Mouse (Mus musculus) cortical plate, adult 2 months (tissue): ENCODE measurements around the gene 3110001I22Rik. TPM values are rescaled to one million over a fixed set of nuclear protein-coding genes. Genes with fewer than 3 reads are reported as not detected.

Source experiments
- H3K27ac ChIP-seq: fragments of 200-500 bp; 2 replicates; pipeline ENCODE4 v1.5.1; 2012; ENCODE audit warnings: low read length, control low read depth, inconsistent platforms; ENCODE audit not compliant: insufficient read depth
- H3K4me1 ChIP-seq: fragments of 200-500 bp; 2 replicates; pipeline ENCODE4 v1.6.1; 2011; ENCODE audit warnings: low read length; ENCODE audit not compliant: control insufficient read depth, insufficient read depth
- H3K4me3 ChIP-seq: fragments of 200-500 bp; 2 replicates; pipeline ENCODE4 v1.5.1; 2011; ENCODE audit warnings: mild to moderate bottlenecking, low read length, control low read depth; ENCODE audit not compliant: insufficient read depth
- CTCF ChIP-seq: fragments of 200-500 bp; IDR thresholded peaks from 2 replicates; pipeline ENCODE4 v1.5.1; 2011; ENCODE audit warnings: mild to moderate bottlenecking, control low read depth, low read length; ENCODE audit not compliant: insufficient read depth; ENCODE audit errors: extremely low read depth
- POLR2A ChIP-seq: fragments of 200-500 bp; IDR thresholded peaks from 2 replicates; pipeline ENCODE4 v1.6.1; 2011; ENCODE audit warnings: mild to moderate bottlenecking, low read length, control low read depth; ENCODE audit not compliant: insufficient read depth; ENCODE audit errors: extremely low read depth
- polyA plus RNA-seq: library from polyadenylated mRNA; depleted of rRNA; stranded (reverse); fragments of >200 nt; gene quantifications from 2 replicates; pipeline ENCODE4 v1.2.3, GENCODE M21; 2012; rRNA removed

Gene 3110001I22Rik
- polyA plus RNA-seq, 1 experiment = 2.3 TPM

DNA sequence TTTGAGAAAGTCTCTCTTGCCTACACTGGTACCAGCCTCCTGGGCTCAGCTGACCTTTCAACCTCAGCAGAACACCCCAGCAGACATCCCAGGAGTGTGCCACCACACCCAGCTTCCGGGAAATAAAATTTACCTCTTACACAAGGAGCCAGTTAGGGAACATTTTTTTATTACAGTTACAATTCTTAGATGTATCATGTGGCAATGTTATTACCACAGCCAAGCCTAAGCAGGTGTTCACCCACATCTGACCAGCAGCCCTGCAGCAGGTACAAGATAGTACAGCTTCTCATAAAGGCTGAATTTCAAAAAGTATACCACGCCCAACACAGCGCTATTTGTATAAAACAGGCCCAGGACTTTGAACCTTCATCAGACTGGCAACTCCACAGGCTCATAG lies 43.2 kb downstream of the 3110001I22Rik start:
- no peak overlapping the region for H3K27ac ChIP-seq
- TF ChIP-seq CTCF (no peak), POLR2A (no peak)
- H3K4me1 ChIP-seq = no peaks in the 10 kb centered on the region
- no peak overlapping the region for H3K4me3 ChIP-seq

DNA sequence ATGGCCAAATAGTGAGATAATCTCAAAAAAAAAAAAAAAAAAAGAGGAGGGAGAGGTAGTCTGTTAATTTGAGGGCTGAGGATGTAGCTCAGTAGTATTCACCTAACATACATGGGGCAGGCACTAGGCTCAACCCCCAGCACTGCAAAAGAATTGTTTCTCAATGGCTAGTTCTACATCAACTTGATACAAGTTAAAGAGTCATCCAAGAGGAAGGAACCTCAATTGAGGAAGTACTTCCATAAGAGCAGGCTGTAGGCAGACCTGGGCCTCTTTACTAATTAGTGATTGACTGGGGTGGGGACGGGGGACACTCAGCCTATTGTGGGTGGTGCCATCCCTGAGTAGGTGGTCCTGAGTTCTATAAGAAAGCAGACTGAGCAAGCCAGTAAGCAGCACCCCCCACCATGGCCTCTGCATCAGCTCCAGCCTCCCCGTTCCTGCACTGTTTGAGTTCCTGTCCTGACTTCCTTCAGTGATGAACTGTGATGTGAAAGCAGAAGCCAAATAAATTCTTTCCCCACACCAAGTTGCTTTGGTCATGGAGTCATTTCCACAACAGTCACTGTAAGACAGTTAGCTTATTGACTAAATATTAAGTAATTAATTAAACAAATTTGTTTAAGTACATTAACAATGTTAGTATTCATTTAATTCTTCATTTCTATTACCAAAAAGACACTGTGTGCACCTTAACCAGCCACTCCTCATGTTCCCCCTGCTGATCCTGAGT lies 45.3 kb downstream of the 3110001I22Rik start:
- TF ChIP-seq POLR2A (no peak), CTCF (no peak)
- Histone ChIP-seq H3K4me3 (no peak overlapping the region), H3K27ac (no peak overlapping the region), H3K4me1 (no peaks in the 10 kb centered on the region)

DNA sequence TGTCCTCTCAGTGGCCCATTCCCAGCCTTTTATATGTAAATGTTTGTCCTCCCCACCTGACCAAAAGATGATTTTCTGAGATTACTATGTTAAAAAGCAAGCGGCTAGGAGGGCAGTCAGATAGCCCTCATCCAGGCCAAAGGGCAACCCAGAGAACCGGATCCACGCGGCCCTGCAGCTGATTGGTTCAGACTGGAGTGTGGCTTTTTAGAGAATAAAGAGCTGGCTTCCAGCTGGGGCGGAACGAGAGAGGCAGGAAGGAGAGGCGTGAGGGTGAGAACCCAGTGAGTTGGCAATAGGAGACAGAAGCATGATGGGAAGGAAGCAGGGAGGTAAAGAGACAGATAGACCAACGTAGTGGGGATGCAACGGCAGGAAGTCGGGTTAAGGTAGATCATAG lies 51.2 kb downstream of the 3110001I22Rik start:
- no peak overlapping the region for H3K27ac ChIP-seq
- no peak for TF ChIP-seq POLR2A
- TF ChIP-seq CTCF = no peak
- H3K4me3 ChIP-seq = no peak overlapping the region
- no peaks in the 10 kb centered on the region for H3K4me1 ChIP-seq

DNA sequence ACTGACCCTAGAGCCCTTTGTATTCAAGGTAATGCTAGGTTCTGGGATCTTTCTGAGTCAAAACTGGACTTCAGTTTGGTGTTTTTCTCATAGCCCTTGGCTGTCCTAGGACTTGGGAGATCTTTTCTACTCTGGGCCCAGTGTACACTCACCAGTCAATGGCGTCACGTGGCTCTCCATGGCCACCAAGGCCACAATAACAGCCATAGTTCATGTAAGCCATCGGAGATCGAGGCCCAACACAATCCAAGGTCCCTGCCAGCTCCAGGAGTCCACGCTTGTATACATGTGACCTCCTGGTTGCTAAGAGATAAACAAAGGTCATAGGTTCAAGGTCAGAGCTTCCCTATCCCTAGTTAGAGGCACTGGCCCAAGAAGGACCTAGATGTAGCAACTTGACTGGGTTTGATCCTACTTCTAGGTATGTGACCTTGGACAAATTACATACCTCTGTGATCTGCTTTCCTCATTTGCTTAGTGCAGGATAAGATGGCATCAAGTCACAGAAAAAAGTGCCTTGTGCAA lies 56.1 kb downstream of the 3110001I22Rik start:
- Histone ChIP-seq H3K4me1 (no peaks in the 10 kb centered on the region), H3K4me3 (no peak overlapping the region), H3K27ac (no peak overlapping the region)
- TF ChIP-seq POLR2A (no peak), CTCF (no peak)

Other genes with a start within 250 kb of the 3110001I22Rik start
- gene Parn, start 3.8 kb upstream of the 3110001I22Rik start, polyA plus RNA-seq = 24.3 and 25.3 TPM in 2 replicates
- 35.7 and 37.5 TPM in 2 replicates for gene Bfar, start 71 bp upstream of the 3110001I22Rik start, polyA plus RNA-seq
- gene Pla2g10, start 59.1 kb downstream of the 3110001I22Rik start, polyA plus RNA-seq = not detected in 2 replicates
- gene Rrn3, start 108.8 kb downstream of the 3110001I22Rik start, polyA plus RNA-seq = 30.0 and 30.3 TPM in 2 replicates
- 121 TPM in 2 replicates for gene Ntan1, start 146.9 kb downstream of the 3110001I22Rik start, polyA plus RNA-seq
- 75.3 and 78.4 TPM in 2 replicates for gene Pdxdc1, start 231.2 kb downstream of the 3110001I22Rik start, polyA plus RNA-seq
- gene Mpv17l, start 231.2 kb downstream of the 3110001I22Rik start, polyA plus RNA-seq = 53.9 and 56.4 TPM in 2 replicates